In genomic region chr4:154401982-154402932, GRCm38 (mm10) we compare ENCODE assay signal across 8 mouse cellular contexts.
DNase-seq lines count a peak whose midpoint lies in the region; ATAC-seq lines count a peak whose summit lies in the region.
"Had no signal": no experiment of that assay in that cellular context is flagged by ENCODE, and none has a peak within 500 bp of the region (broad histone marks: within the 10 kb centered on the region; RNA-seq: fewer than 3 reads in every experiment).

No protein-coding gene starts in this region.

- H3K27me3 ChIP-seq in midbrain, embryonic 11.5 days (ENCODE audit: control insufficient read depth, insufficient read depth, low read length): no peaks in the 10 kb centered on the region
- no peaks in the 10 kb centered on the region for H3K27me3 ChIP-seq in midbrain, embryonic 13.5 days

- no peak overlapping the region for H3K4me2 ChIP-seq in midbrain, embryonic 11.5 days
- H3K4me2 ChIP-seq in midbrain, embryonic 13.5 days (replicated peaks): no peak overlapping the region

- H3K4me3 ChIP-seq in midbrain, embryonic 11.5 days (ENCODE audit: low read depth, low read length): no peak overlapping the region
- H3K4me3 ChIP-seq in midbrain, embryonic 13.5 days (replicated peaks): no peak overlapping the region

- peak; percentile 29 to 64 for DNase-seq in heart, adult 9 months (ENCODE audit: low spot score in 2 of 2)
- no peak for DNase-seq in heart, postnatal 25 days (ENCODE audit: low spot score)
- peak; percentile 80 for DNase-seq in midbrain, embryonic 11.5 days (ENCODE audit: low spot score, missing footprints)
- DNase-seq in heart, postnatal 10 days: peak; percentile 75 to 79
- peak; percentile 75 for DNase-seq in lung, postnatal 36 days
- no peak for DNase-seq in gastrocnemius, postnatal 25 days
- DNase-seq: thymus, postnatal 14 days had no signal

- H3K9ac ChIP-seq in midbrain, embryonic 11.5 days (ENCODE audit: low read length): no peak overlapping the region
- no peak overlapping the region for H3K9ac ChIP-seq in midbrain, embryonic 13.5 days (replicated peaks)

- H3K27ac ChIP-seq in midbrain, embryonic 11.5 days (ENCODE audit: low read depth, low read length): peak overlapping the region; percentile 15; the same call in 1 of the 2 replicates
- no peak overlapping the region for H3K27ac ChIP-seq in midbrain, embryonic 13.5 days

- 55% methylated on average over 10 of the region's 10 CpGs for WGBS in midbrain, embryonic 11.5 days
- 57% methylated on average over 10 of the region's 10 CpGs for WGBS in midbrain, embryonic 13.5 days

- intact Hi-C loops in heart, postnatal 25 days (cut with DNase I): loop anchor here (5.0 kb wide), 1 partner anchor 95 kb away; no protein-coding TSS in a partner anchor
- intact Hi-C loops in heart, postnatal 10 days (cut with DNase I): no loop called here

- no peak for ATAC-seq in midbrain, embryonic 11.5 days (ENCODE audit: low FRiP score)
- no peak for ATAC-seq in midbrain, embryonic 13.5 days

- H3K36me3 ChIP-seq in midbrain, embryonic 11.5 days (ENCODE audit: control insufficient read depth, insufficient read depth, low read length): no peaks in the 10 kb centered on the region
- no peaks in the 10 kb centered on the region for H3K36me3 ChIP-seq in midbrain, embryonic 13.5 days

- H3K9me3 ChIP-seq in midbrain, embryonic 11.5 days (ENCODE audit: control insufficient read depth, low read length): no peaks in the 10 kb centered on the region
- H3K9me3 ChIP-seq in midbrain, embryonic 13.5 days: no peaks in the 10 kb centered on the region

- H3K4me1 ChIP-seq in midbrain, embryonic 11.5 days (ENCODE audit: control insufficient read depth, insufficient read depth, low read length): peaks cover 9% of the 10 kb centered on the region; the same call in 1 of the 2 replicates
- H3K4me1 ChIP-seq in midbrain, embryonic 13.5 days (replicated peaks): peaks cover 28% of the 10 kb centered on the region

Comparison
In these comparisons a context has a peak if more than half of its experiments do, and no peak if none do; other contexts are left out.
1. DNase-seq: peak in heart, adult 9 months (2 of 2), midbrain, embryonic 11.5 days (single experiment), heart, postnatal 10 days (2 of 2) and lung, postnatal 36 days (single experiment); none in heart, postnatal 25 days (single experiment) and gastrocnemius, postnatal 25 days (single experiment).